Mouse (Mus musculus): ENCODE data around the gene Bola2.
"Not testable (repeated sequence)": the region's sequence is repeated elsewhere in the genome, so short reads cannot be mapped to it uniquely, and the experiment has no call there.

Gene Bola2

GRCm38 (mm10) chr7:126708175-126708952 is 13.2 kb downstream of the Bola2 start:
- no peak for DNase-seq (ENCODE audit: low read depth, low spot score)

- DNase-seq (ENCODE audit: low read depth, low spot score): no peak
Observed at GRCm38 (mm10) chr7:126710266-126710665, 15.1 kb downstream of the Bola2 start.

- DNase-seq (ENCODE audit: low read depth, low spot score): no peak
Observed at GRCm38 (mm10) chr7:126711910-126712309, 16.7 kb downstream of the Bola2 start.

GRCm38 (mm10) chr7:126715679-126716078 is 20.5 kb downstream of the Bola2 start:
- DNase-seq (ENCODE audit: low read depth, low spot score): no peak

GRCm38 (mm10) chr7:126717566-126717965 is 22.4 kb downstream of the Bola2 start:
- no peak for DNase-seq (ENCODE audit: low read depth, low spot score)

- no peak for DNase-seq (ENCODE audit: low read depth, low spot score)
Observed at GRCm38 (mm10) chr7:126718787-126719337, 23.7 kb downstream of the Bola2 start.

GRCm38 (mm10) chr7:126721635-126722034 is 26.4 kb downstream of the Bola2 start:
- DNase-seq (ENCODE audit: low read depth, low spot score): no peak

GRCm38 (mm10) chr7:126725077-126725476 is 29.9 kb downstream of the Bola2 start:
- DNase-seq (ENCODE audit: low read depth, low spot score): no peak

- DNase-seq (ENCODE audit: low read depth, low spot score): no peak
Observed at GRCm38 (mm10) chr7:126725667-126726066, 30.5 kb downstream of the Bola2 start.

- DNase-seq (ENCODE audit: low read depth, low spot score): not testable (repeated sequence)
Observed at GRCm38 (mm10) chr7:126730256-126730789, 35.1 kb downstream of the Bola2 start.

- no peak for DNase-seq (ENCODE audit: low read depth, low spot score)
Observed at GRCm38 (mm10) chr7:126736122-126736521, 40.9 kb downstream of the Bola2 start.

- no peak for DNase-seq (ENCODE audit: low read depth, low spot score)
Observed at GRCm38 (mm10) chr7:126739551-126739950, 44.4 kb downstream of the Bola2 start.

- no peak for DNase-seq (ENCODE audit: low read depth, low spot score)
Observed at GRCm38 (mm10) chr7:126740132-126740735, 45.0 kb downstream of the Bola2 start.

GRCm38 (mm10) chr7:126740977-126741376 is 45.8 kb downstream of the Bola2 start:
- DNase-seq (ENCODE audit: low read depth, low spot score): no peak

GRCm38 (mm10) chr7:126741452-126741851 is 46.3 kb downstream of the Bola2 start:
- no peak for DNase-seq (ENCODE audit: low read depth, low spot score)

GRCm38 (mm10) chr7:126741964-126742482 is 46.8 kb downstream of the Bola2 start:
- DNase-seq (ENCODE audit: low read depth, low spot score): no peak

- DNase-seq (ENCODE audit: low read depth, low spot score): no peak
Observed at GRCm38 (mm10) chr7:126746066-126746465, 50.9 kb downstream of the Bola2 start.

GRCm38 (mm10) chr7:126746798-126747197 is 51.6 kb downstream of the Bola2 start:
- no peak for DNase-seq (ENCODE audit: low read depth, low spot score)

GRCm38 (mm10) chr7:126748824-126749223 is 53.6 kb downstream of the Bola2 start:
- no peak for DNase-seq (ENCODE audit: low read depth, low spot score)
